Mouse (Mus musculus): ENCODE results near the gene Ly6g5c.

DNA sequence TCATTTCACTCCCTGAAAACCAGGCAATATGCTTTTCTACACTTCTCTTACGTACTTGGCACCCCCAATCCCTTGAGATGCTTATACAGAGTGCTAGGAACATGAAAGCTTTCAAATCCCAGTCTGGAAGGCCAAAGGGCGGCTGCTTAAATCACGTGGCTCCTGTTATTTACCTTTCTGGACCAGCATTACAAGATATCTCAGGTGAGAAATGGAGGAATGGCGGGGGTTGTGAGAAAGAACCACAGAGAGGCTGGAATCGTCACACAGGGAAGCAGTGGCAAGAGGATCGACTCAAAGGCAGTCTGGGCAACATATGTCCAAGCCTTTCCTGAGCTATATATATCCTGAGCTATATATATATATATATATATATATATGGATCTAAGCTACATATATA lies 17.5 kb downstream of the Ly6g5c start:
- no peak for TF ChIP-seq CTCF (IDR thresholded peaks at IDR 0.05; ENCODE audit: low read depth, low read length)
- no peak for TF ChIP-seq POLR2AphosphoS5 (IDR thresholded peaks at IDR 0.05; ENCODE audit: insufficient replicate concordance, low read depth, low read length)
- TF ChIP-seq TAL1 (conservative IDR thresholded peaks at IDR 0.05; ENCODE audit: low read depth, low read length) = no peak
- TF ChIP-seq GATA1 (IDR thresholded peaks at IDR 0.05; ENCODE audit: borderline replicate concordance, low read length) = no peak
- TF ChIP-seq GATA2 (IDR thresholded peaks at IDR 0.05; ENCODE audit: borderline replicate concordance, low read depth, low read length) = no peak

All from G1E (cell line).